Mouse (Mus musculus) midbrain, postnatal 0 days (tissue): ENCODE measurements around the gene Bad. TPM values are rescaled to one million over a fixed set of nuclear protein-coding genes. Genes with fewer than 3 reads are reported as not detected.
A peak's percentile ranks its signal among the peaks of the same experiment; 100 is the strongest.

Experiments
- ATAC-seq: fragments of 200-750 bp; cut with Nextera tagmentation; 2 replicates; pipeline ENCODE4 v1.8.0; 2017; ENCODE audit warnings: moderate number of reproducible peaks, mild to moderate bottlenecking, moderate TSS enrichment, moderate library complexity; ENCODE audit not compliant: low FRiP score
- DNase-seq: peaks from one replicate; pipeline ENCODE4 v3.0.0-alpha.2; 2015; ENCODE audit warnings: low spot score
- H3K27ac ChIP-seq: fragments of 300-500 bp; sonication (generic); 2 replicates; pipeline ENCODE4 v1.5.1; 2014; ENCODE audit warnings: low read depth, mild to moderate bottlenecking, low read length, mixed read lengths
- H3K27me3 ChIP-seq: fragments of 300-500 bp; sonication (generic); 2 replicates; pipeline ENCODE4 v1.6.1; 2014; ENCODE audit warnings: low read length, control low read depth, mixed read lengths; ENCODE audit not compliant: insufficient read depth
- H3K36me3 ChIP-seq: fragments of 300-500 bp; sonication (generic); 2 replicates; pipeline ENCODE4 v1.6.1; 2014; ENCODE audit warnings: low read length, control low read depth, mixed read lengths; ENCODE audit not compliant: insufficient read depth
- H3K4me1 ChIP-seq: fragments of 300-500 bp; sonication (generic); 2 replicates; pipeline ENCODE4 v1.6.1; 2014; ENCODE audit warnings: mild to moderate bottlenecking, control low read depth, antibody characterized with exemption, low read length, mixed read lengths; ENCODE audit not compliant: insufficient read depth
- H3K4me2 ChIP-seq: fragments of 300-500 bp; sonication (generic); 2 replicates; pipeline ENCODE4 v1.6.1; 2014; ENCODE audit warnings: low read depth, mild to moderate bottlenecking, low read length, mixed read lengths; ENCODE audit not compliant: poor library complexity, severe bottlenecking
- H3K4me3 ChIP-seq: fragments of 300-500 bp; sonication (generic); 2 replicates; pipeline ENCODE4 v1.5.1; 2014; ENCODE audit warnings: low read depth, mild to moderate bottlenecking, low read length, moderate library complexity
- H3K9ac ChIP-seq: fragments of 300-500 bp; sonication (generic); replicated peaks from 2 replicates; pipeline ENCODE4 v1.6.1; 2014; ENCODE audit warnings: mild to moderate bottlenecking, low read length, moderate library complexity, mixed read lengths; ENCODE audit not compliant: poor library complexity, severe bottlenecking
- H3K9me3 ChIP-seq: fragments of 300-500 bp; sonication (generic); 2 replicates; pipeline ENCODE4 v1.6.1; 2016; ENCODE audit warnings: low read length, control low read depth
- CTCF ChIP-seq: IDR thresholded peaks from 2 replicates; pipeline ENCODE4 v1.5.1; 2016; ENCODE audit warnings: antibody characterized with exemption, mild to moderate bottlenecking
- WGBS: fragments of 180-500 bp; shearing (Covaris S2); extraction: QIAGEN DNeasy Blood & Tissue Kit; methylation state at CpG from one replicate; pipeline ENCODE4 v1.1.7; 2014; 5-methylcytosine and 5-hydroxymethylcytosine counted together
- polyA plus RNA-seq: library from polyadenylated mRNA; unstranded; fragments of >200 nt; fragmentation: Nextera tagmentation; extraction: Ambion mirVana; gene quantifications from 2 replicates; pipeline ENCODE4 v1.2.1, GENCODE M21; 2015
- total RNA-seq: library from RNA; depleted of rRNA; stranded (reverse); fragments of >200 nt; gene quantifications from 2 replicates; pipeline ENCODE4 v1.2.3, GENCODE M21; 2014

Bad gene
- total and polyA plus RNA-seq, 2 experiments from 2014 or later, result 50.3 to 91.6 TPM

- H3K36me3 ChIP-seq, result no peaks in the 10 kb centered on the region
- no peak overlapping the region for H3K4me2 ChIP-seq
- ATAC-seq (no peak), DNase-seq (peak; percentile 76)
- H3K4me1 ChIP-seq, result peaks cover 16% of the 10 kb centered on the region
- WGBS, result 5% methylated on average over 39 of the region's 39 CpGs
- H3K9ac ChIP-seq, result no peak overlapping the region
- H3K9me3 ChIP-seq, result no peaks in the 10 kb centered on the region
- H3K27me3 ChIP-seq, result peaks cover 55% of the 10 kb centered on the region
- peak; percentile 73 for TF ChIP-seq CTCF
- H3K4me3 ChIP-seq, result 0 out of 2 replicates have a peak overlapping the region, but pooled peaks have one; percentile 3
- H3K27ac ChIP-seq, result no peak overlapping the region
Observed at GRCm38 (mm10) chr19:6924461-6925306, 17.0 kb upstream of the Bad start.

- Histone ChIP-seq H3K9ac (no peak within 1 kb of the TSS), H3K4me3 (0 out of 2 replicates have a peak within 1 kb of the TSS, but pooled peaks have one; percentile 3)
- WGBS, result 7% methylated on average over 9 of the region's 9 CpGs
Observed at GRCm38 (mm10) chr19:6925307-6925573, 16.4 kb upstream of the Bad start, which contains the start of gene Catsperz. Gene Catsperz, minus strand, starts transcription at chr19:6925380.

GRCm38 (mm10) chr19:6925611-6926329 lies 15.9 kb upstream of the Bad start:
- H3K4me2 ChIP-seq, result no peak overlapping the region
- H3K27me3 ChIP-seq, result peaks cover 58% of the 10 kb centered on the region
- H3K9me3 ChIP-seq, result no peaks in the 10 kb centered on the region

More at GRCm38 (mm10) chr19:6925307-6925573, 16.4 kb upstream of the Bad start, which contains the start of gene Catsperz:
- Histone ChIP-seq H3K27me3 (peaks cover 58% of the 10 kb centered on the region), H3K36me3 (no peaks in the 10 kb centered on the region), H3K27ac (no peak within 1 kb of the TSS), H3K9me3 (no peaks in the 10 kb centered on the region), H3K4me2 (no peak within 1 kb of the TSS), H3K4me1 (peaks cover 12% of the 10 kb centered on the region)
- DNase-seq (no peak), ATAC-seq (no peak)
- no peak for TF ChIP-seq CTCF

GRCm38 (mm10) chr19:6926559-6927255 lies 15.0 kb upstream of the Bad start:
- no peak for DNase-seq
- 0 out of 2 replicates have a peak, but pooled peaks cover 5% of the 10 kb centered on the region for H3K4me1 ChIP-seq
- H3K4me2 ChIP-seq, result peak overlapping the region; percentile 41
- no peak overlapping the region for H3K9ac ChIP-seq
- 13% methylated on average over 26 of the region's 26 CpGs for WGBS
- ATAC-seq, result no peak
- peaks cover 61% of the 10 kb centered on the region for H3K27me3 ChIP-seq
- peak overlapping the region; percentile 6 for H3K4me3 ChIP-seq
- H3K27ac ChIP-seq, result no peak overlapping the region
- H3K9me3 ChIP-seq, result no peaks in the 10 kb centered on the region
- TF ChIP-seq CTCF, result no peak
- H3K36me3 ChIP-seq, result no peaks in the 10 kb centered on the region

More at GRCm38 (mm10) chr19:6925611-6926329, 15.9 kb upstream of the Bad start:
- no peaks in the 10 kb centered on the region for H3K36me3 ChIP-seq
- no peak overlapping the region for H3K9ac ChIP-seq
- TF ChIP-seq CTCF, result no peak
- WGBS, result 12% methylated on average over 39 of the region's 40 CpGs
- no peak overlapping the region for H3K27ac ChIP-seq
- H3K4me1 ChIP-seq, result peaks cover 6% of the 10 kb centered on the region
- H3K4me3 ChIP-seq, result no peak overlapping the region
- ATAC-seq (no peak), DNase-seq (no peak)

- Histone ChIP-seq H3K4me1 (0 out of 2 replicates have a peak, but pooled peaks cover under 1% of the 10 kb centered on the region), H3K4me2 (no peak overlapping the region), H3K36me3 (no peaks in the 10 kb centered on the region), H3K4me3 (no peak overlapping the region), H3K27ac (no peak overlapping the region), H3K9me3 (no peaks in the 10 kb centered on the region), H3K27me3 (peaks cover 73% of the 10 kb centered on the region), H3K9ac (no peak overlapping the region)
- ATAC-seq, result no peak
- TF ChIP-seq CTCF, result no peak
- 8% methylated on average over 9 of the region's 9 CpGs for WGBS
- DNase-seq, result no peak
Observed at GRCm38 (mm10) chr19:6928080-6928479, 13.6 kb upstream of the Bad start.
